Mouse (Mus musculus): ENCODE results near the gene Ppil3. TPM values are rescaled to one million over a fixed set of nuclear protein-coding genes. Genes with fewer than 3 reads are reported as not detected.

The Ppil3 gene
- 24.6 and 28.0 TPM in 2 replicates for polyA plus RNA-seq (2015; fragmentation: Nextera tagmentation; extraction: Ambion mirVana)

- Histone ChIP-seq H3K9me3 (ENCODE audit: control insufficient read depth) (no peaks in the 10 kb centered on the region), H3K4me3 (ENCODE audit: low read depth, low read length) (peak within 1 kb of the TSS; percentile 73), H3K4me1 (replicated peaks; ENCODE audit: control insufficient read depth, insufficient read depth, low read length) (0 out of 2 replicates have a peak, but pooled peaks cover 6% of the 10 kb centered on the region), H3K9ac (ENCODE audit: low read depth, low read length) (peak within 1 kb of the TSS; percentile 72), H3K27me3 (replicated peaks; ENCODE audit: control insufficient read depth, insufficient read depth, low read length) (no peaks in the 10 kb centered on the region), H3K36me3 (ENCODE audit: control insufficient read depth, insufficient read depth) (peaks cover 12% of the 10 kb centered on the region), H3K4me2 (replicated peaks; ENCODE audit: low read depth) (peak within 1 kb of the TSS; percentile 80), H3K27ac (ENCODE audit: low read depth, low read length) (peak within 1 kb of the TSS; percentile 87)
- TF ChIP-seq CTCF (IDR thresholded peaks at IDR 0.05; ENCODE audit: low read depth): peak; percentile 63
- under 1% methylated on average over 33 of the region's 33 CpGs for WGBS
- peak; percentile 95 for ATAC-seq
These were observed at the start of gene Ppil3, which contains the start of gene Nif3l1 for GRCm38 (mm10) chr1:58445143-58445722. TSS of gene Ppil3 (minus strand) at chr1:58445486. TSS of gene Nif3l1 (plus strand) at chr1:58445151.

GRCm38 (mm10) chr1:58482647-58483046, 37.4 kb upstream of the Ppil3 start:
- Histone ChIP-seq H3K9me3 (ENCODE audit: control insufficient read depth) (no peaks in the 10 kb centered on the region), H3K36me3 (ENCODE audit: control insufficient read depth, insufficient read depth) (peaks cover 28% of the 10 kb centered on the region), H3K4me3 (ENCODE audit: low read depth, low read length) (no peak overlapping the region), H3K27me3 (replicated peaks; ENCODE audit: control insufficient read depth, insufficient read depth, low read length) (no peaks in the 10 kb centered on the region), H3K9ac (ENCODE audit: low read depth, low read length) (no peak overlapping the region), H3K27ac (ENCODE audit: low read depth, low read length) (no peak overlapping the region), H3K4me2 (replicated peaks; ENCODE audit: low read depth) (no peak overlapping the region), H3K4me1 (replicated peaks; ENCODE audit: control insufficient read depth, insufficient read depth, low read length) (no peaks in the 10 kb centered on the region)
- TF ChIP-seq CTCF (IDR thresholded peaks at IDR 0.05; ENCODE audit: low read depth): no peak
- 90% methylated on average over 4 of the region's 4 CpGs for WGBS
- no peak for ATAC-seq

- Histone ChIP-seq H3K4me1 (replicated peaks; ENCODE audit: control insufficient read depth, insufficient read depth, low read length) (no peaks in the 10 kb centered on the region), H3K36me3 (ENCODE audit: control insufficient read depth, insufficient read depth) (peaks cover 48% of the 10 kb centered on the region), H3K27ac (ENCODE audit: low read depth, low read length) (no peak overlapping the region), H3K4me2 (replicated peaks; ENCODE audit: low read depth) (no peak overlapping the region), H3K27me3 (replicated peaks; ENCODE audit: control insufficient read depth, insufficient read depth, low read length) (no peaks in the 10 kb centered on the region), H3K9ac (ENCODE audit: low read depth, low read length) (no peak overlapping the region), H3K4me3 (ENCODE audit: low read depth, low read length) (no peak overlapping the region), H3K9me3 (ENCODE audit: control insufficient read depth) (no peaks in the 10 kb centered on the region)
- ATAC-seq: no peak
- no peak for TF ChIP-seq CTCF (IDR thresholded peaks at IDR 0.05; ENCODE audit: low read depth)
- 93% methylated on average over 8 of the region's 8 CpGs for WGBS
These were observed 30.4 kb upstream of the Ppil3 start for GRCm38 (mm10) chr1:58475662-58476061.

GRCm38 (mm10) chr1:58465561-58465960, 20.3 kb upstream of the Ppil3 start:
- no peak for ATAC-seq
- no peak for TF ChIP-seq CTCF (IDR thresholded peaks at IDR 0.05; ENCODE audit: low read depth)
- H3K9ac ChIP-seq (ENCODE audit: low read depth, low read length): no peak overlapping the region
- H3K4me3 ChIP-seq (ENCODE audit: low read depth, low read length): no peak overlapping the region
- H3K36me3 ChIP-seq (ENCODE audit: control insufficient read depth, insufficient read depth): peaks cover 44% of the 10 kb centered on the region
- WGBS: 97% methylated on average over 4 of the region's 4 CpGs
- H3K4me1 ChIP-seq (replicated peaks; ENCODE audit: control insufficient read depth, insufficient read depth, low read length): no peaks in the 10 kb centered on the region
- no peak overlapping the region for H3K4me2 ChIP-seq (replicated peaks; ENCODE audit: low read depth)
- no peaks in the 10 kb centered on the region for H3K27me3 ChIP-seq (replicated peaks; ENCODE audit: control insufficient read depth, insufficient read depth, low read length)
- H3K27ac ChIP-seq (ENCODE audit: low read depth, low read length): no peak overlapping the region
- no peaks in the 10 kb centered on the region for H3K9me3 ChIP-seq (ENCODE audit: control insufficient read depth)

GRCm38 (mm10) chr1:58465042-58465441, 19.8 kb upstream of the Ppil3 start:
- H3K36me3 ChIP-seq (ENCODE audit: control insufficient read depth, insufficient read depth): peaks cover 44% of the 10 kb centered on the region
- no peaks in the 10 kb centered on the region for H3K4me1 ChIP-seq (replicated peaks; ENCODE audit: control insufficient read depth, insufficient read depth, low read length)
- TF ChIP-seq CTCF (IDR thresholded peaks at IDR 0.05; ENCODE audit: low read depth): no peak
- no peak overlapping the region for H3K9ac ChIP-seq (ENCODE audit: low read depth, low read length)
- H3K9me3 ChIP-seq (ENCODE audit: control insufficient read depth): no peaks in the 10 kb centered on the region
- no peak overlapping the region for H3K4me3 ChIP-seq (ENCODE audit: low read depth, low read length)
- H3K27ac ChIP-seq (ENCODE audit: low read depth, low read length): no peak overlapping the region
- H3K27me3 ChIP-seq (replicated peaks; ENCODE audit: control insufficient read depth, insufficient read depth, low read length): no peaks in the 10 kb centered on the region
- H3K4me2 ChIP-seq (replicated peaks; ENCODE audit: low read depth): no peak overlapping the region
- ATAC-seq: no peak
- WGBS: 93% methylated on average over 4 of the region's 4 CpGs

- no peaks in the 10 kb centered on the region for H3K4me1 ChIP-seq (replicated peaks; ENCODE audit: control insufficient read depth, insufficient read depth, low read length)
- H3K27ac ChIP-seq (ENCODE audit: low read depth, low read length): no peak overlapping the region
- H3K4me2 ChIP-seq (replicated peaks; ENCODE audit: low read depth): no peak overlapping the region
- no peak overlapping the region for H3K9ac ChIP-seq (ENCODE audit: low read depth, low read length)
- no peak for TF ChIP-seq CTCF (IDR thresholded peaks at IDR 0.05; ENCODE audit: low read depth)
- ATAC-seq: no peak
- 73% methylated on average over 2 of the region's 2 CpGs for WGBS
- no peaks in the 10 kb centered on the region for H3K27me3 ChIP-seq (replicated peaks; ENCODE audit: control insufficient read depth, insufficient read depth, low read length)
- no peak overlapping the region for H3K4me3 ChIP-seq (ENCODE audit: low read depth, low read length)
- H3K36me3 ChIP-seq (ENCODE audit: control insufficient read depth, insufficient read depth): peaks cover 35% of the 10 kb centered on the region
- no peaks in the 10 kb centered on the region for H3K9me3 ChIP-seq (ENCODE audit: control insufficient read depth)
These were observed 18.6 kb upstream of the Ppil3 start for GRCm38 (mm10) chr1:58463935-58464334.

Measured in intestine, postnatal 0 days (tissue).